Comparison of ENCODE assay signal across 8 mouse cellular contexts in genomic region chr7:126775185-126775977, GRCm38 (mm10). TPM values are rescaled to one million over a fixed set of nuclear protein-coding genes. Genes with fewer than 3 reads are reported as not detected.
DNase-seq lines count a peak whose midpoint lies in the region; ATAC-seq and TF ChIP-seq lines count a peak whose summit lies in the region.

No protein-coding gene starts in this region.

- TF ChIP-seq RAD21 in MEL (IDR thresholded peaks at IDR 0.05; ENCODE audit: low read depth, low read length) = no peak; the same call in 1 of the 2 replicates

- WGBS in kidney, adult 2 months = 69% methylated on average over 10 of the region's 10 CpGs
- whole genome bisulfite sequencing in forebrain, embryonic 15.5 days = 85% methylated on average over 10 of the region's 10 CpGs
- 84% methylated on average over 10 of the region's 10 CpGs for WGBS in midbrain, embryonic 13.5 days

- ATAC-seq in forebrain, embryonic 15.5 days (replicated peaks) = no peak
- ATAC-seq in midbrain, embryonic 13.5 days = no peak
- no peak for ATAC-seq in activated CD4-positive, CD25-positive, alpha-beta regulatory T cell, adult 4 months
- no peak for ATAC-seq in inflammation-experienced regulatory T-cells, adult 6 months

- no peaks in the 10 kb centered on the region; the same call in 1 of the 2 replicates for H3K79me2 ChIP-seq in MEL (ENCODE audit: control insufficient read depth, insufficient read depth, low read length, poor library complexity)

- no peak for DNase-seq in kidney, adult 2 months
- no peak for DNase-seq in kidney, adult 8-10 months
- DNase-seq in MEL (ENCODE audit: low read depth, low spot score) = no peak
- DNase-seq in layer of hippocampus, adult 18-20 months (ENCODE audit: low spot score in 2 of 2) = no peak

- no peak overlapping the region for H3K4me3 ChIP-seq in kidney, adult 2 months (ENCODE audit: insufficient read depth, low read depth, low read length)
- H3K4me3 ChIP-seq in MEL (ENCODE audit: control insufficient read depth in 1 of 2, insufficient read depth in 1 of 2, low read depth in 2 of 2, low read length in 2 of 2) = no peak overlapping the region
- no peak overlapping the region for H3K4me3 ChIP-seq in forebrain, embryonic 15.5 days
- H3K4me3 ChIP-seq in midbrain, embryonic 13.5 days (replicated peaks) = no peak overlapping the region

- H3K27me3 ChIP-seq in kidney, adult 2 months (replicated peaks; ENCODE audit: control insufficient read depth, insufficient read depth, low read length) = no peaks in the 10 kb centered on the region
- no peaks in the 10 kb centered on the region for H3K27me3 ChIP-seq in MEL (ENCODE audit: control insufficient read depth in 1 of 2, insufficient read depth in 2 of 2, low read length in 2 of 2)
- H3K27me3 ChIP-seq in forebrain, embryonic 15.5 days = no peaks in the 10 kb centered on the region
- H3K27me3 ChIP-seq in midbrain, embryonic 13.5 days = no peaks in the 10 kb centered on the region

- no peak for TF ChIP-seq EP300 in MEL (IDR thresholded peaks at IDR 0.05; ENCODE audit: low read depth in 1 of 2, low read length in 2 of 2)

- no peak for TF ChIP-seq POLR2A in kidney, adult 2 months (IDR thresholded peaks at IDR 0.05; ENCODE audit: low read depth, low read length)
- TF ChIP-seq POLR2A in MEL (IDR thresholded peaks at IDR 0.05; ENCODE audit: control insufficient read depth in 1 of 2, insufficient read depth in 1 of 2, low read depth in 1 of 2, low read length in 2 of 2, poor library complexity in 1 of 2) = no peak

- TF ChIP-seq CTCF in kidney, adult 2 months (conservative IDR thresholded peaks at IDR 0.05; ENCODE audit: insufficient read depth, insufficient read length, low read depth, low read length) = peak; percentile 43; the same call in 1 of the 2 replicates
- peak in 2 of 3 experiments; percentile 14 to 23; a peak in 2 of 6 replicates for TF ChIP-seq CTCF in MEL (IDR thresholded peaks at IDR 0.05 in 2 of 3, conservative IDR thresholded peaks at IDR 0.05 in 1 of 3; ENCODE audit: control insufficient read depth in 1 of 3, insufficient read depth in 1 of 3, low read depth in 2 of 3, low read length in 3 of 3, poor library complexity in 1 of 3, severe bottlenecking in 1 of 3)

- H3K36me3 ChIP-seq in kidney, adult 2 months (ENCODE audit: control insufficient read depth, insufficient read depth, low read length) = no peaks in the 10 kb centered on the region; the same call in 1 of the 2 replicates
- peaks cover 0 to 19% of the 10 kb centered on the region in 2 experiments; a peak in 2 of 4 replicates for H3K36me3 ChIP-seq in MEL (ENCODE audit: control insufficient read depth in 1 of 2, insufficient read depth in 2 of 2, low read length in 2 of 2)
- H3K36me3 ChIP-seq in forebrain, embryonic 15.5 days = peaks cover 9% of the 10 kb centered on the region
- peaks cover 22% of the 10 kb centered on the region for H3K36me3 ChIP-seq in midbrain, embryonic 13.5 days

- no peak overlapping the region for H3K4me2 ChIP-seq in forebrain, embryonic 15.5 days (replicated peaks)
- no peak overlapping the region for H3K4me2 ChIP-seq in midbrain, embryonic 13.5 days (replicated peaks)

- H3K9me3 ChIP-seq in MEL (replicated peaks; ENCODE audit: insufficient read depth, low read length) = no peaks in the 10 kb centered on the region
- no peaks in the 10 kb centered on the region for H3K9me3 ChIP-seq in forebrain, embryonic 15.5 days
- no peaks in the 10 kb centered on the region for H3K9me3 ChIP-seq in midbrain, embryonic 13.5 days

- H3K4me1 ChIP-seq in kidney, adult 2 months (ENCODE audit: control insufficient read depth, insufficient read depth, low read length) = peaks cover 21% of the 10 kb centered on the region; the same call in 1 of the 2 replicates
- peaks cover 7 to 26% of the 10 kb centered on the region in 2 experiments for H3K4me1 ChIP-seq in MEL (ENCODE audit: control insufficient read depth in 1 of 2, insufficient read depth in 2 of 2, low read length in 2 of 2)
- H3K4me1 ChIP-seq in forebrain, embryonic 15.5 days = peaks cover 40% of the 10 kb centered on the region
- peaks cover 44% of the 10 kb centered on the region for H3K4me1 ChIP-seq in midbrain, embryonic 13.5 days (replicated peaks)

- no peak overlapping the region for H3K9ac ChIP-seq in MEL (ENCODE audit: control insufficient read depth, low read depth, low read length, poor library complexity, severe bottlenecking)
- no peak overlapping the region for H3K9ac ChIP-seq in forebrain, embryonic 15.5 days (replicated peaks)
- 0 out of 2 replicates have a peak overlapping the region, but pooled peaks have one; percentile 82 for H3K9ac ChIP-seq in midbrain, embryonic 13.5 days (replicated peaks)

- H3K27ac ChIP-seq in kidney, adult 2 months (ENCODE audit: insufficient read depth, low read depth, low read length) = peak overlapping the region; percentile 26; the same call in 1 of the 2 replicates
- no peak overlapping the region for H3K27ac ChIP-seq in MEL (ENCODE audit: control insufficient read depth, low read depth, low read length)
- 0 out of 2 replicates have a peak overlapping the region, but pooled peaks have one; percentile 92 for H3K27ac ChIP-seq in forebrain, embryonic 15.5 days (replicated peaks)
- peak overlapping the region; percentile 91; the same call in 1 of the 2 replicates for H3K27ac ChIP-seq in midbrain, embryonic 13.5 days

TF ChIP-seq in MEL, 35 proteins besides CTCF, POLR2A, EP300 and RAD21:
- no peak for TF ChIP-seq USF1 (IDR thresholded peaks at IDR 0.05; ENCODE audit: low read depth, low read length)

RNA-seq across cellular contexts. Expression of gene Ypel3, which starts 1.4 kb away (rescaled TPM):
- 290 and 371 TPM in 2 replicates for polyA plus RNA-seq in kidney, adult 2 months (2012; rRNA removed)
- total RNA-seq in MEL (2012; rRNA removed) = 2.1 and 2.7 TPM in 2 replicates
- 10 to 100 TPM in 1 of 2 experiments, not detected in 1; 12.6 TPM for polyA plus RNA-seq in MEL (2012; ENCODE audit: insufficient read depth in 1 of 2, insufficient read length in 2 of 2, low read depth in 1 of 2, low replicate concordance in 2 of 2, missing spikeins in 1 of 2)
- polyA plus RNA-seq in forebrain, embryonic 15.5 days (2015; fragmentation: Nextera tagmentation; extraction: Ambion mirVana) = 207 and 213 TPM in 2 replicates
- polyA plus RNA-seq in midbrain, embryonic 13.5 days (2015; fragmentation: Nextera tagmentation; extraction: Ambion mirVana) = 163 and 180 TPM in 2 replicates
- polyA plus RNA-seq in activated CD4-positive, CD25-positive, alpha-beta regulatory T cell, adult 4 months (2017; shearing (Covaris generic)) = 100 to 1,000 TPM; 101 to 105 TPM
- 100 to 1,000 TPM in 1 of 3 experiments, 10 to 100 TPM in 2; 51.9 to 107 (median 70.2) TPM for polyA plus RNA-seq in inflammation-experienced regulatory T-cells, adult 6 months (2017; shearing (Covaris generic))
- 100 to 1,000 TPM; 286 to 300 TPM for total RNA-seq in layer of hippocampus, adult 18-20 months (2021)

RNA-seq across cellular contexts. Expression of gene Tbx6, which starts 5.9 kb away (rescaled TPM):
- polyA plus RNA-seq in kidney, adult 2 months (2012; rRNA removed) = 2.1 and 2.2 TPM in 2 replicates
- total RNA-seq in MEL (2012; rRNA removed) = 0.12 and 0.13 TPM in 2 replicates
- polyA plus RNA-seq in MEL (2012; ENCODE audit: insufficient read depth in 1 of 2, insufficient read length in 2 of 2, low read depth in 1 of 2, low replicate concordance in 2 of 2, missing spikeins in 1 of 2) = under 1 TPM in 1 of 2 experiments, not detected in 1; 0.15 TPM
- polyA plus RNA-seq in forebrain, embryonic 15.5 days (2015; fragmentation: Nextera tagmentation; extraction: Ambion mirVana) = 0.41 and 0.65 TPM in 2 replicates
- polyA plus RNA-seq in midbrain, embryonic 13.5 days (2015; fragmentation: Nextera tagmentation; extraction: Ambion mirVana) = 0.36 and 0.49 TPM in 2 replicates
- polyA plus RNA-seq in activated CD4-positive, CD25-positive, alpha-beta regulatory T cell, adult 4 months (2017; shearing (Covaris generic)) = 1 to 10 TPM; 2.7 to 2.8 TPM
- 1 to 10 TPM; 2.1 to 3.9 (median 3.7) TPM for polyA plus RNA-seq in inflammation-experienced regulatory T-cells, adult 6 months (2017; shearing (Covaris generic))
- under 1 TPM; 0.56 to 0.64 TPM for total RNA-seq in layer of hippocampus, adult 18-20 months (2021)

RNA-seq across cellular contexts. Expression of gene Gdpd3, which starts 9.2 kb away (rescaled TPM):
- 58.2 and 61.4 TPM in 2 replicates for polyA plus RNA-seq in kidney, adult 2 months (2012; rRNA removed)
- total RNA-seq in MEL (2012; rRNA removed) = 12.6 and 12.7 TPM in 2 replicates
- 10 to 100 TPM in 1 of 2 experiments, not detected in 1; 13.0 TPM for polyA plus RNA-seq in MEL (2012; ENCODE audit: insufficient read depth in 1 of 2, insufficient read length in 2 of 2, low read depth in 1 of 2, low replicate concordance in 2 of 2, missing spikeins in 1 of 2)
- 1.5 and 1.7 TPM in 2 replicates for polyA plus RNA-seq in forebrain, embryonic 15.5 days (2015; fragmentation: Nextera tagmentation; extraction: Ambion mirVana)
- 2.5 and 2.9 TPM in 2 replicates for polyA plus RNA-seq in midbrain, embryonic 13.5 days (2015; fragmentation: Nextera tagmentation; extraction: Ambion mirVana)
- 100 to 1,000 TPM; 144 to 253 TPM for polyA plus RNA-seq in activated CD4-positive, CD25-positive, alpha-beta regulatory T cell, adult 4 months (2017; shearing (Covaris generic))
- polyA plus RNA-seq in inflammation-experienced regulatory T-cells, adult 6 months (2017; shearing (Covaris generic)) = 100 to 1,000 TPM in 2 of 3 experiments, 10 to 100 TPM in 1; 97.0 to 604 (median 276) TPM
- 1 to 10 TPM; 2.2 to 4.6 TPM for total RNA-seq in layer of hippocampus, adult 18-20 months (2021)

RNA-seq across cellular contexts. Expression of gene Mapk3, which starts 16.0 kb away (rescaled TPM):
- 210 and 216 TPM in 2 replicates for polyA plus RNA-seq in kidney, adult 2 months (2012; rRNA removed)
- total RNA-seq in MEL (2012; rRNA removed) = 5.2 and 7.1 TPM in 2 replicates
- 10 to 100 TPM in 1 of 2 experiments, not detected in 1; 45.1 TPM for polyA plus RNA-seq in MEL (2012; ENCODE audit: insufficient read depth in 1 of 2, insufficient read length in 2 of 2, low read depth in 1 of 2, low replicate concordance in 2 of 2, missing spikeins in 1 of 2)
- 101 and 102 TPM in 2 replicates for polyA plus RNA-seq in forebrain, embryonic 15.5 days (2015; fragmentation: Nextera tagmentation; extraction: Ambion mirVana)
- 78.8 and 80.7 TPM in 2 replicates for polyA plus RNA-seq in midbrain, embryonic 13.5 days (2015; fragmentation: Nextera tagmentation; extraction: Ambion mirVana)
- 10 to 100 TPM; 12.7 to 22.3 TPM for polyA plus RNA-seq in activated CD4-positive, CD25-positive, alpha-beta regulatory T cell, adult 4 months (2017; shearing (Covaris generic))
- 10 to 100 TPM; 15.9 to 20.8 (median 17.2) TPM for polyA plus RNA-seq in inflammation-experienced regulatory T-cells, adult 6 months (2017; shearing (Covaris generic))
- total RNA-seq in layer of hippocampus, adult 18-20 months (2021) = 100 to 1,000 TPM; 174 to 194 TPM

RNA-seq across cellular contexts. Expression of gene Ppp4c, which starts 16.9 kb away (rescaled TPM):
- 135 and 145 TPM in 2 replicates for polyA plus RNA-seq in kidney, adult 2 months (2012; rRNA removed)
- 255 and 257 TPM in 2 replicates for total RNA-seq in MEL (2012; rRNA removed)
- polyA plus RNA-seq in MEL (2012; ENCODE audit: insufficient read depth in 1 of 2, insufficient read length in 2 of 2, low read depth in 1 of 2, low replicate concordance in 2 of 2, missing spikeins in 1 of 2) = 100 to 1,000 TPM; 265 to 540 TPM
- 215 TPM in 2 replicates for polyA plus RNA-seq in forebrain, embryonic 15.5 days (2015; fragmentation: Nextera tagmentation; extraction: Ambion mirVana)
- 224 and 241 TPM in 2 replicates for polyA plus RNA-seq in midbrain, embryonic 13.5 days (2015; fragmentation: Nextera tagmentation; extraction: Ambion mirVana)
- 100 to 1,000 TPM; 133 to 149 TPM for polyA plus RNA-seq in activated CD4-positive, CD25-positive, alpha-beta regulatory T cell, adult 4 months (2017; shearing (Covaris generic))
- polyA plus RNA-seq in inflammation-experienced regulatory T-cells, adult 6 months (2017; shearing (Covaris generic)) = 100 to 1,000 TPM; 118 to 168 (median 129) TPM
- 10 to 100 TPM; 48.9 to 54.5 TPM for total RNA-seq in layer of hippocampus, adult 18-20 months (2021)
